Mouse (Mus musculus) layer of hippocampus, adult 2 months (tissue): ENCODE results near the gene 2810021J22Rik. TPM values are rescaled to one million over a fixed set of nuclear protein-coding genes. Genes with fewer than 3 reads are reported as not detected.
"Not testable (repeated sequence)": the region's sequence is repeated elsewhere in the genome, so short reads cannot be mapped to it uniquely, and the experiment has no call there.

Experiments used
- DNase-seq, 2 experiments: peaks; one replicate each; pipeline ENCODE4 v3.0.0; 2022; ENCODE audit warnings: low spot score in 2 of 2
- H3K27ac ChIP-seq: fragments of 200-600 bp; 2 replicates; pipeline ENCODE4 v1.8.1; 2022
- H3K4me3 ChIP-seq: fragments of 200-600 bp; 2 replicates; pipeline ENCODE4 v1.8.1; 2022; ENCODE audit warnings: mild to moderate bottlenecking
- CTCF ChIP-seq: fragments of 200-600 bp; conservative IDR thresholded peaks from 2 replicates; pipeline ENCODE4 v1.8.1; 2022; ENCODE audit warnings: antibody characterized with exemption, mild to moderate bottlenecking, moderate library complexity
- long read RNA-seq, 2 experiments: library from polyadenylated mRNA; stranded (forward); transcript quantifications; one replicate each; pipeline ENCODE4 v2.0.0; 2021; ENCODE audit warnings: borderline mapping rate in 2 of 2
- total RNA-seq, 2 experiments: library from RNA; stranded (reverse); gene quantifications; 2 replicates each; pipeline ENCODE4 v1.2.3; 2021

2810021J22Rik gene
- total RNA-seq: 10 to 100 TPM; 11.2 to 12.0 TPM
- long read RNA-seq, experiment 1, transcript 2810021J22Rik-201 (5 exons, 3,866 nt): major isoform, 5 of 7 reads
- long read RNA-seq, experiment 1, partial matches to known transcripts: 0 of 7 reads
- long read RNA-seq, experiment 1, other reads (novel, unspliced or antisense): 2 of 7 reads
- long read RNA-seq, experiment 2, transcript 2810021J22Rik-201 (5 exons, 3,866 nt): major isoform, 8 of 12 reads
- long read RNA-seq, experiment 2, partial matches to known transcripts: 0 of 12 reads
- long read RNA-seq, experiment 2, other reads (novel, unspliced or antisense): 4 of 12 reads

- peak; percentile 45 for TF ChIP-seq CTCF
- peak within 1 kb of the TSS; percentile 91 for H3K27ac ChIP-seq
- H3K4me3 ChIP-seq: peak within 1 kb of the TSS; percentile 81
- DNase-seq: peak; percentile 80 to 85
Measured at GRCm38 (mm10) chr11:58867039-58867953, at the start of gene 2810021J22Rik. Gene 2810021J22Rik, plus strand, starts transcription at chr11:58867216.

DNA sequence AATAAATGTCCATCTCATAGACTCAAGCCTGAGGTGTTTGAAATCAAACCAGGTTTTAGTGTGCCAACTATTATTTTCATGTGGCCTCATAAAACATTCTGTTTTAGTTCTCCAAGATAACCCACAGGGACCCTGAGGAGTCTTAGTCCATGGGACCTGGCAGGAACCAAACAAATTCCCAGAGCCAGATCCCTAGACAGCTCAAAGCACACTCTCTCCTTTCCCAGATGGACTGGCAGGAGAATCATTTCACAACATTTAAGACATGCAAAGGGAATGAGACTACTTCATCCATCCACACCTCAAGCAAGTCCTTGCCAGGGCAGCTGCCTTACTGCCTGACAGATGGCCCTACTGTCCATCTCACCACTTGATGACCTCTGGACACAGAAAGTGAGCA, 38.1 kb upstream of the 2810021J22Rik start, which contains the start of gene Olfr312:
Gene Olfr312, plus strand, starts transcription at position 301 of the 400 bp plus-strand sequence.
- not testable (repeated sequence) for H3K4me3 ChIP-seq, DNase-seq, H3K27ac ChIP-seq

DNA sequence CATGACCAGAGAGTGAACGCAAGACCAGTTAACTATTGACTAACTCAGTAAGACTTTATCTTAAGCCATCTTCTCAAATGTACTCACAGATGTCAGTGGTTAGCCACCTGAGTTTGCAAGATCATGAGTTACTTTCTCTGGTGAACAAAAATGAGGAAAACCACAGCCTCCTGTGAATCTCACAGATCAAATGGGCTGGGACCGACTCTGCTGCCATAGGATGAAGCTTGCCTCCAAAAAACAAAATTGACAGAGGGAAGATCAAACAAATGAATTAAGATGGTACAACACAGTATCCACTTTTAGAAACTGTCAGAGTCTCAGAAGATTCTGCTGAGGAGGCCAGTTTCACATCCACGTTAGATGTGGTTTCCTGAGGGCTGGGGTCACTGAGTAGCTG, 37.3 kb upstream of the 2810021J22Rik start:
- H3K4me3 ChIP-seq: no peak overlapping the region
- H3K27ac ChIP-seq: no peak overlapping the region
- no peak for TF ChIP-seq CTCF
- no peak for DNase-seq

DNA sequence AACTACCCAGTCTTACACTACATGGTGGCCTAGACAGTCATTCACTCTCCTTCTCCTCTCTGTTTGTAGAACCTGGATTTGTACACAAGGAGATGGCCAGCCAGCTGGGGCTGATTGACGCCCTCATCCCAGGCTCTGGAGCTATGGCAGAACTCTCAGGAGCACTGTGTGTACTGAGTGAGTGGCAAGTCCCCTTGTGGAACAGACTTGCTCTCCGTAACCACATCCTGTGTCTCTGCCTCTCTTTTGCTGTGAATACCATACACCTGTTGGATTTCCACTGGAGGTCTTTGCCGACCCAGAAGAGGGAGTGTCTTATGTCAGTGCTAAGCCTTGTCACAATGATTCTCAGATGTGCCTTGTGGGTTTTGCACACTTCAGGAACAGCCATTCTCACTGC, 34.5 kb upstream of the 2810021J22Rik start:
- not testable (repeated sequence) for H3K4me3 ChIP-seq, H3K27ac ChIP-seq, DNase-seq

DNA sequence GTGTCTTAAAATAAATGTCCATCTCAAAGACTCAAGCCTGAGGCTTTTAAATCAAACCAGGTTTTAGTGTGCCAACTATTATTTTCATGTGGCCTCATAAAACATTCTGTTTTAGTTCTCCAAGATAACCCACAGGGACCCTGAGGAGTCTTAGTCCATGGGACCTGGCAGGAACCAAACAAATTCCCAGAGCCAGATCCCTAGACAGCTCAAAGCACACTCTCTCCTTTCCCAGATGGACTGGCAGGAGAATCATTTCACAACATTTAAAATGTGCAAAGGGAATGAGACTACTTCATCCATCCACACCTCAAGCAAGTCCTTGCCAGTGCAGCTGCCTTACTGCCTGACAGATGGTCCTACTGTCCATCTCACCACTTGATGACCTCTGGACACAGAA, 28.1 kb upstream of the 2810021J22Rik start, which contains the start of gene Olfr311:
Gene Olfr311, plus strand, starts transcription at position 301 of the 400 bp plus-strand sequence.
- DNase-seq, H3K4me3 ChIP-seq, H3K27ac ChIP-seq: not testable (repeated sequence)

DNA sequence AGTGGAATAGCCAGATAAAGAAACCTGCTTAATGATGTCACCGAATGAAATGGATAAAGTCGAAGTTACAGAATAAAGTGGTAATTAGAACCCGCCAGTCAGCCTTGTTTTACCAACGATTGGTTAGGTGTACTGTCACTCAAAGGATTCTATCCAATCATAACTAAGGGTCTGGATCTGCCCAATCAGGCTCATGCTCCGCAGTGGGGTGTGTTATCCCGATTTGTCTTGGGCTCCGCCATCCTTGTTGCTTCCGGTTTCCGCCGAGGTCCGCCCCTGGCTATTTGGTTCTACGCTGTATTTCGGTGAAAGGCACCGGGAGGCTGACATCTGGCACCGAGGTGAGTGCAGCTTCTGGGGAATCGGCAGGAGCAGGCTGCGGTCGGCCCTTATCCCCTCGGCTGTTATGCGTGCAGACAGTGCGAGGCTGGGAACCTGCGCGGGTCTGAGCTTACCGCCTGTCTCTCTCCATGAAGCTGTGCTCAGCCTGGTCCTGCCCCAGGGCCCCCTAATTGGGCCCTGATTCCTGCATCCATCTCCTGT, 20.0 kb upstream of the 2810021J22Rik start, which contains the start of gene Gm12258:
Gene Gm12258, plus strand, starts transcription at position 240 of the 543 bp plus-strand sequence.
- Histone ChIP-seq H3K4me3 (peak within 1 kb of the TSS; percentile 96), H3K27ac (peak within 1 kb of the TSS; percentile 91)
- no peak for TF ChIP-seq CTCF
- DNase-seq: peak; percentile 95 to 97

DNA sequence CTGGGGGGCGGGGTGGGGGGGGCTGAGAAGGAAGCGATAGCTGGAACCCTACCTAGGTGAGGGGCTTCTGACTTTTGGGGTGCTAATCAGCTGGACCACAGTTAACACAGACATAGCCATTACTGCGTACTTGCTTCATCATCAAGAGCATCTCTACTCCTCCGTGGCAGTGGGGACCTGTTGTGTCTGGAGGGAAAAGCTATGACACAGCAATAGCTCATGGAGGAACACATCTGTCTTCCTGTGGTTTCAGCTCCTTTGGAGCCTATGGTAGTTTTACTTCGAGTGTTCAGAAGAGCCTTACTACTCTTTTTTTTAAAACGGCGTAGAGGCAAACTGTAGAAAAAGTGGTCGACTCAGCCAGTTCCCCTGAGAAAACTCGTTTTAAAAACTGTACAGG, 19.4 kb upstream of the 2810021J22Rik start:
- no peak for DNase-seq
- TF ChIP-seq CTCF: no peak
- H3K4me3 ChIP-seq: peak overlapping the region; percentile 96
- H3K27ac ChIP-seq: peak overlapping the region; percentile 91

DNA sequence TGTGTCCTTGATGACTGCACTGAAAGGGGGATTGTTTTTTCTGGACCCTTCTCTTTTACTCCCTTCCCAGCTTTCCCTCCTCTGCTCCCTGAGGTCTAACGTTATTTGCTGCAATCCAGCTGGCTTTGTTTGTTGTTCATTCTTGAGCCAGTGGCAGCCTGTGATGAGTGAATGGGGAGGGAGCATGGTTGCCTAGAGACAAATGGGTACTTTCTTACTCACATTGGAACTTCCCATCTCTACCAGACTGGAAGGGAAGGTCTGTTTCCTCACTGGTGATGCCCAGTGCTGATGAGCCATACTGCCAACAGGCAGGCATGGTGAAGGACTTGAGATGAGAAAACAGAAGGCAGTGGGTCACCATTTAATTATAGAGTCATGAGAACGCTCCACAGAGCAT, 17.3 kb upstream of the 2810021J22Rik start:
- no peak for DNase-seq
- Histone ChIP-seq H3K27ac (no peak overlapping the region), H3K4me3 (no peak overlapping the region)
- no peak for TF ChIP-seq CTCF

DNA sequence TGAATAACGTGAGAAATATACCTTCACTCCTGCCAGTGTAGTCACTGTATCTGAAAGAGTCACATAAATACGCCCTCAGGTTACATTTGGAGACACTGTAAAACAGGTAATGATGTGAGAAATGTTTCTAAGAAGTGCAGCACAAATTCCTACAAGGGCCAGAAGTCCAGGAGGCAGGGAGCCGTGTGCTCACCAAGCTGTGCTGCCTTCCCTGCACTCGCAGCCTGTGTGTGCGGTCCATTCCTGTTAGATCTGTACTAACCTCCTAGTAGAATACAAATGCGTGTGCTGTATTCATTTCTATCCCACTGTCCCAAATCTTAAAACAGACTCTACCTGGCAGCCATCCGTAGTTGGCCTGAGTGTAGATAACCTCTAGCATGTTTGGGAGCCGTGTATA, 6.3 kb upstream of the 2810021J22Rik start:
- Histone ChIP-seq H3K4me3 (no peak overlapping the region), H3K27ac (no peak overlapping the region)
- TF ChIP-seq CTCF: no peak
- no peak for DNase-seq

DNA sequence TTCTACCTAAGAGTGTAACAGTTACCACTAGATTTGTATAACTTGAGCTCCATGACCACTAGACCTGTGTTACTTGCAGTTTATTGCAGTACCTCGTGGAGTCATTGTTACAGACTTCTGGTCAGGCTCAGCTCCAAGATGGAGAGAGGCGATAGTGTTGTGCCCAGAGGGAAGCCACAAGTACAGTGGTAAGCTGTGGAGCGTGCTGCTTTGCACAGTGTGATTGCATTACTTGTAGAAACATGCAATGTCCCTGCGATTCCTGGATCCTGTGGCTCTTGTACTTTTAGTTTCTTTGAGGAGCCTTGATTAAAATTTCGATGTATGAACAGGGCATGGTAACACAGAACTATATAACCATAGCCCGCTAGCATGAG, 926 bp downstream of the 2810021J22Rik start:
- TF ChIP-seq CTCF: no peak
- peak overlapping the region; percentile 91 for H3K27ac ChIP-seq
- DNase-seq: no peak
- H3K4me3 ChIP-seq: peak overlapping the region; percentile 81

DNA sequence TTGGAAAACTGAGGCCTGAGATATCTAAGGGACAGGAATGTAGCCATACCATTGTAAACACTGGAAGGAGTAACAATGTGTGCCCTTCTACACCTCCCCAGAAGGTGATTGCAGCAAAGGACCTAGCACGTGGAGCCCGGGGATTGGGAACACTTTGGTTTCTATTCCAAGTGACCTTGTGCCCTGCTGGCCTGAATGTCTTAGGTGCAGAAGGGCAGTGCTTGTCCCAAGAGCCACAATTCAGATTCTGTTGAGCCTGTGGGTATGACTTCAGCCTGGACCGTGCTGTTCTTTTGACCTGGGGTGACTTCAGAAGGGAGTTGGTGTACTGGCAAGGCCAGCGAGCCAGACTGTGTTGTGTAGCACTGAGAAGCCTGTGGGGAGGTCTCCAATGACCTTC, 3.9 kb downstream of the 2810021J22Rik start:
- TF ChIP-seq CTCF: no peak
- no peak overlapping the region for H3K4me3 ChIP-seq
- H3K27ac ChIP-seq: no peak overlapping the region
- DNase-seq: no peak

GRCm38 (mm10) chr11:58883756-58884155, 16.7 kb downstream of the 2810021J22Rik start:
- H3K27ac ChIP-seq: no peak overlapping the region
- no peak for TF ChIP-seq CTCF
- H3K4me3 ChIP-seq: no peak overlapping the region
- DNase-seq: no peak

- no peak for DNase-seq
Measured at GRCm38 (mm10) chr11:58890511-58890910, 23.5 kb downstream of the 2810021J22Rik start.

More at GRCm38 (mm10) chr11:58890511-58890910, 23.5 kb downstream of the 2810021J22Rik start:
- H3K27ac ChIP-seq: no peak overlapping the region
- TF ChIP-seq CTCF: no peak
- no peak overlapping the region for H3K4me3 ChIP-seq
